Mouse (Mus musculus) bone marrow macrophage, adult 2 months (primary cell): ENCODE measurements around the gene Olfr963.

Source experiments
- CTCF ChIP-seq: IDR thresholded peaks from 2 replicates; pipeline ENCODE4 v1.5.1; 2012; ENCODE audit warnings: low read depth, mild to moderate bottlenecking, low read length, moderate library complexity
- POLR2A ChIP-seq: IDR thresholded peaks from 2 replicates; pipeline ENCODE4 v1.6.1; 2012; ENCODE audit warnings: mild to moderate bottlenecking, low read depth, low read length, borderline replicate concordance

- TF ChIP-seq CTCF (no peak), POLR2A (no peak)
These were observed 12.1 kb upstream of the Olfr963 start for GRCm38 (mm10) chr9:39654756-39655396.
